Mouse (Mus musculus) activated CD4-positive, CD25-positive, alpha-beta regulatory T cell, adult 4 months (primary cell): ENCODE data around the gene Pdlim5. TPM values are rescaled to one million over a fixed set of nuclear protein-coding genes. Genes with fewer than 3 reads are reported as not detected.

Experiments
- polyA plus RNA-seq, 2 experiments: library from polyadenylated mRNA; unstranded; fragments of 100-300 nt; shearing (Covaris generic); gene quantifications; one replicate each; pipeline ENCODE4 v1.2.1; 2017

Pdlim5 gene
- polyA plus RNA-seq, 2 experiments from 2014 or later, result 21.1 to 26.6 TPM

Other genes with a start within 250 kb of the Pdlim5 start
- gene Bmpr1b, start 226.3 kb downstream of the Pdlim5 start, polyA plus RNA-seq, result not detected
- 10 to 100 TPM; 10.1 to 14.4 TPM for gene Gbp5, start 98.3 kb upstream of the Pdlim5 start, polyA plus RNA-seq
- gene Gbp7, start 134.6 kb upstream of the Pdlim5 start, polyA plus RNA-seq, result 100 to 1,000 TPM; 226 to 256 TPM
- 100 to 1,000 TPM in 1 of 2 experiments, 10 to 100 TPM in 1; 91.5 to 108 TPM for gene Gbp3, start 164.3 kb upstream of the Pdlim5 start, polyA plus RNA-seq
- 10 to 100 TPM; 18.4 to 57.3 TPM for gene Gbp2b, start 199.2 kb upstream of the Pdlim5 start, polyA plus RNA-seq
- 100 to 1,000 TPM; 109 to 135 TPM for gene Gbp2, start 224.9 kb upstream of the Pdlim5 start, polyA plus RNA-seq